Mouse (Mus musculus): ENCODE measurements around the gene Btbd8.

Gene Btbd8

DNA sequence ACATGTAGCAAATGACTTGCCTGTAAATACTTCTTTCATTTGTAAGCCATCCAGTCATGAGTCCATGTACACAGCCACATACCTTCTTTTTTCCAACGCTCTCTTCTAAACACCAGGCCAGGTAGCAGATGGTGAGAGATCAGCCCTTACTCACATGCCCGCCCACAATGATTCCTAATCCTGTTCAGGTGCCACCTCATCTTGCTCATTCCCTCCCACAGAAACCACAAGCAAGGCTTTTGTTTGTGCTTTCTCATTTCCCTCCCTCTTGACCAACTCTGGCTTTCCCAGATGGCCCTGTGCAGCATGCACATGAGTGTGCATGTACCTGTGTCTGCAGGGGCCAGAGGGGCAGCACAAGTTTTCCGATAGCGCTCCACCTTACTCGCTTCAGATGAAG lies 12.5 kb downstream of the Btbd8 start:
- DNase-seq (ENCODE audit: low read depth, low spot score) = no peak

DNA sequence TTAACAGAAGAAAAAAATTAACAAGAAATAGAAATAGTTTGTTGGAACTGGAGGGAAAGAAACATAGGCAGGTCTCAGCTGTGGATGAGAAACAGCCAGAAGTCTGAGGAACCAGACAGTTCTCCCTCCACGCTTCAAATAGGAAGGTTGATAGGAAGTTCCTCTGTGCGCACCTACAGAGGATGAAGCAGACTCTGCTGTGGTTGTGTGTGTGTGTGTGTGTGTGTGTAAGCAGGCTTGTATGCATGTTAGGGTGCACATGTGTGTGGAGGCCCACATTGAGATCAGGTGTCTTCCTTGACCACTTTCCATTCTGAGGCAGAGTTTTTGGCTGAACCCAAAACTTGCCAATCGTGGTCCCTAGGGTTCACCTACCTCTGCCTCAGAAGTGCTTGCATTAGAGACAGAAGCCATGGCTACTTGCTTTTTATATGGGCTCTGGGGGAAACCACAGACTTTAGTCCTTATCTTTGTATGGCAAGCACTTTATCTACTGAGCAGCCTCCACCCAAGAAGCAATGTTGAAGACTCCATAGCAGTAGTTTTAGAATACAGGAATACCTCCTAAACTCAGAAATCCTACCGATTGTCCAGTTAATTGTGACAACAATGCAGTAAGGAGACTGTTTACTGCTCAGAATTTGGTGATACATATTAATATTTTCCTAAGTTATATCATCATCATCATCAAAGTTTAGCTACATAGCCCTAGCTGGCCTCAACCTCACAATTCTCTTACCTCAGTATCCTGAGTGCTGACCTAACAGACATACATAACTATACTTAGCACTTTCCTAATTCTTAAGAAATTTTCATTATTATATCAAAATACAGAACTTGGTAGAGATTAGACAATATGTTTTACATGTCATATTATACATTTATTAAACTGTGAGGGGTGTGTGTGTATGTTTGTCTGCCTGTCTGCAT lies 24.6 kb downstream of the Btbd8 start:
- no peak for DNase-seq (ENCODE audit: low read depth, low spot score)

DNA sequence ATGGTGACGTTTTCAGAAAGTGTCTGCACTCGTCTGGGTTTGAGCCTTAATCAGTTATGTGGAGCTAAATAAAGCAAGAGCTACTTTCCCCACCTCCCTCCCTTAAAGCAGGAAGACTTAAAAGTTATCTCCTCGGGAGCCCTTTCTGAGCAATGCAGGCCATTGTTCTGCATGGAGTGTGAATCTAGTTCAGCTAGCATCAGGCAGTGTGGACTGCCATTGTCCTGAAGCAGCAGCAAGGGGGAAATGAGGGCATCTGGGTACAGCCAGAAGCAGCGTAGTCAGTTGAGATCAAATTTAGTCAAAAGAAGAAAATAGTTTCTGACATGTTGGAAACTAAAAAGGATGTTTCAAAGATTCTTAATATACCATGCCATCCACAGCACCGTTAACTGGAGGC lies 28.7 kb downstream of the Btbd8 start:
- no peak for DNase-seq (ENCODE audit: low read depth, low spot score)

DNA sequence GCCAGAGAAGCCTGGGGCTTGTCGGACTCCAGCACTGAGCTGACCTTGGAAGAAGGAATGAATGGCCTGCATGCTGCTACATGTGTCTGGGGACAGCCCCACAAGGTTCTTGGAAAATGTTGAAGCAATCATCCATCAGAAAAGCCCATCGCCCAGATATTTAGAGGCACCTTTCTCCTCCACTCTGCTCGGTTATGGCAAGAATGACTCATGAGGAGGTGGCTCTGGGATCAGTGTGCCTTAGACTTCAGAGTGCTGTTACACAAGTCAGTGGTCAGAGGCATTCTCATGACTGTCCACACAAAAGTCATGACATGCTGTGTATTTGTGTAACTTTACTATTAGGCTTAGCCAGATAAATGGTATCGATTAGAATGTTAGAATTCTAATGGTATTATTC lies 29.3 kb downstream of the Btbd8 start:
- no peak for DNase-seq (ENCODE audit: low read depth, low spot score)

DNA sequence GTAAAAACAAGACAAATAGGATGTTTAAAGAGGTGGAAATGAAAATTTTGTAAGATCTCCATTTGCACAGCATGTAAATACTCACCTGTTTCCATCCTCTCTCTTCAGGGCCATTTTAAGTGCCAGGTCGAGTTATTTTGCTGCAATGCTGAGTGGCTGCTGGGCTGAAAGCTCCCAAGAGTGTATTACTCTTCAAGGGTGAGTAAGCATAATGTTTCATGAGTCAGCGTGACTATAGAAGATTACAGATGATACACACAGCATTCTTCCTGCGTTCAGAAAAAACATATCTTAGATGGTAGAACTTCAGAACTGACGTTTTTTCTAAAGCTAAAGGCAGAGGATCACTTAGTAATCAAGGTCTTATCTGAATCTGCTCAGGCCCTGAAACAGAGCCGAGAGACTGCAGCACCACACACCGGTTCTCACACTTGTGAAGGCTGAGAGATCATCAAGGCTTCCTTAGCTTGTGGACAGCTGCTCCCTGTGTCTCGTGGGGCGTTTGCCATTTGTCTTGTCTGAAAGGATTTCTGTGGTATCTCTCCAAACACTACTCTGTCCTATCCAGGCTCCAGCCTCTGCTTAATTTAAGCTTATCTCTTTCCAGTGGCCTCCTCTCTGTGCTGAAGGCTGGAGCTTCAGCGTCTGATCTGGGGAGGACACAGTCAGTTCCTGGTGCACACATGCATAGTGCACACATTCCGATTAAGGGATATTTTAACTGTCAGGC lies 33.0 kb downstream of the Btbd8 start:
- DNase-seq (ENCODE audit: low read depth, low spot score) = no peak

DNA sequence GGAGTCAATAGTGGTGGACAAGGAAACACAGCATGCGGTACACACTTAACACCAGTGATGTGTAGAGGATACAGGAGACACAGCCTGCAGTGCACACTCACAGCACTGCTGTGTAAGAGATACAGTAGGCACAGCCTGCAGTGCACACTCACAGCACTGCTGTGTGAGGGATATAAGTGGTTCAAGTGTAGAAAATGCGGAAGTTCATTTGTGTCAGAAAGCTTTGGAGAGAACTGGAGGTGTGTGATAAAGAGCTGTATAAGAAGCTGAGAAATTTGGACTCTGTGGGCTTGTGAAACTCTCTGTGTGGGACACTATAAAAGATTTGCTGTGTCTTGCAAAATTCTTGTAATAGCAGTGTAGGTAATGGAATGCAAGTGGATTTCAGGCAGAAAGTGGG lies 42.4 kb downstream of the Btbd8 start:
- no peak for DNase-seq (ENCODE audit: low read depth, low spot score)

DNA sequence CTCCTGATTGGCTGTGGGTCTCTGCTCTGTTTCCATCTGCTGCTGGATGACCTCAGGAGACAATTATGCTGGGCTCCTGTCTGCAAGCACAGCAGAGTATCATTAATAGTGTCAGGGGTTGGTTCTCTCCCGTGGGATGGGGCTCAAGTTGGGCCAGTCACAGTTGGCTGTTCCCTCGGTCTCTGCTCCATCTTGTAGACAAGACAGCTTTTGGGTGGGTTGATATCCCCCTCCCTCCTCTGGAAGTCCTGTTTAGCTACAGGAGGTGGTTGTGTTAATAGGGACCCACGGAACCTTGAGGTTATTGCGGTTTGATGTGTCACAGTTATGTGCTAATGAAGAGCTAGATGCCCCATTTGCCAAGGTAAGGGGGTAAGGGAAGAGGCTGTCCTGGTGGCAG lies 51.2 kb downstream of the Btbd8 start:
- DNase-seq (ENCODE audit: low read depth, low spot score) = no peak

DNA sequence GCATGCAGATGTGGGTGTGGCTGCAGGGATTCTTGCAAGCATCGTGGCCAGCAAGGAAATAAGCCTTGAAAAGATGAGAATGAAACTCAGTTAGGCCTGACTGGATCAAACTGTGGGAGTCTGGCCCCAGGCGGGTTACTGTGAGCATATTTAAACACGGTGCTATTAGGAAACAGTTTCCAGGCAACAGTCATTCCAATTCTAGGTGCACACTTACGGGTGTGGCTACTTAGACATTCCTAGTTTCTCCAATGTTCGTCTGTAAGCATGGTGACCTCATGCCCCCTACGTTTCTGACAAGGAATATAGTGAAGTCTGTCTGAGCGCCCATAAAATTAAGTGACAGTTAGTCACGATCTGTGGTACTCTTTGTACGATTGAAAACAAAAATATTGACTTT lies 53.2 kb downstream of the Btbd8 start:
- DNase-seq (ENCODE audit: low read depth, low spot score) = no peak

DNA sequence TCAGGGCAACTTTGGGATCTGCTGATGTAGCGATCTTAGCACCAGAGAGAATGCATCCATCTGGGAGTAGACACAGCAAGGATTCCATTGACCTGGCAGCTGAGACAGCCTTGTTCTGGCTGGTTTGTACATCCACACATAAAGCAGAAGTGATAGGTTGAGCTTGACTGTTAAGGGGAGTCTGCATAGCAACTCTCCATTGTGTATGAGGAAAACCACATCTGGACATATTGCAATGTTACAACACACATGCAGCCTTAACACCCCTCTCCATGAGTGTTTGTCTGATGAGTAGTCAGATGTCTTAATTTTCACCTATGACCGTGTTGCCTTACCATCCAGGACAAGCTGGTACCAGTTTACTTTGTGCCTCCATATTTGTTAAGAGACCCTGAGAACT lies 54.7 kb downstream of the Btbd8 start:
- no peak for DNase-seq (ENCODE audit: low read depth, low spot score)

DNA sequence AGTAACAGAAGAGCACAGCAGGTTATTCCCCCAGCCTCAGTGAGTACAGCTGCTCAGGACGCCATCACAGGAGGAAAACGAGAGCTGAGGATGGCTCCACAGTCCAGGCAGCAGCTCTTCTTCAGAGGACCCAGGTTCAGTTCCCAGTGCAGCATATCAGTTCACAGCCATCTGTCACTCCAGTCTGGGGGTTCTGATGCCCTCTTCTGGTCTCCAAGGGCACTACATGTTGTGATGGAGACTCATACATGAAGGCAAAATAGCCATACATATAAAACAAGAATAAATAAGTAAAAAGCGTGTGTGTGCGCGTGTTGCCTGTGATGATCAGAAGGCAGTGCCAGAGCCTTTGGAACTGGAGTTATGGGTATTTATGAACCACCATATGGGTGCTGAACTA lies 57.0 kb downstream of the Btbd8 start:
- no peak for DNase-seq (ENCODE audit: low read depth, low spot score)

DNA sequence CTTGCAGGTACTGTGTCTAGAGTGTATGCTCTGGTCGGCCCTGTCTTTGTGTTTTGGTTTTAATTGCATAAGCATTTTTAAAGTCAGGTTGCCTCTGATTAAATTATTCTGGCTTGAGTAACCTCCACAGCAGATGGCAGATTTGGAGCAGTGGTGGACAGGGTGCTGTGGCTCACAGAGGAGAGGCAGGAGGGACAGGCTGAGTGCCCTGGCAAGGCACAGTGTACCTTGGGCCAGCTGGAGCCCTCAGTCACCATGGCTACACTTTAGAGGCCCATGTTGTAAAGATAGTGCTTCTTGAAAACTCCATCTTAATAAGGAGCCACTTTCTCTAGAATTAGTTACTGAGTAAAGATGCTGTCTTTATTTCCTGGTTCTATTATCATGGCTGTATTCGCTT lies 58.2 kb downstream of the Btbd8 start:
- no peak for DNase-seq (ENCODE audit: low read depth, low spot score)

DNA sequence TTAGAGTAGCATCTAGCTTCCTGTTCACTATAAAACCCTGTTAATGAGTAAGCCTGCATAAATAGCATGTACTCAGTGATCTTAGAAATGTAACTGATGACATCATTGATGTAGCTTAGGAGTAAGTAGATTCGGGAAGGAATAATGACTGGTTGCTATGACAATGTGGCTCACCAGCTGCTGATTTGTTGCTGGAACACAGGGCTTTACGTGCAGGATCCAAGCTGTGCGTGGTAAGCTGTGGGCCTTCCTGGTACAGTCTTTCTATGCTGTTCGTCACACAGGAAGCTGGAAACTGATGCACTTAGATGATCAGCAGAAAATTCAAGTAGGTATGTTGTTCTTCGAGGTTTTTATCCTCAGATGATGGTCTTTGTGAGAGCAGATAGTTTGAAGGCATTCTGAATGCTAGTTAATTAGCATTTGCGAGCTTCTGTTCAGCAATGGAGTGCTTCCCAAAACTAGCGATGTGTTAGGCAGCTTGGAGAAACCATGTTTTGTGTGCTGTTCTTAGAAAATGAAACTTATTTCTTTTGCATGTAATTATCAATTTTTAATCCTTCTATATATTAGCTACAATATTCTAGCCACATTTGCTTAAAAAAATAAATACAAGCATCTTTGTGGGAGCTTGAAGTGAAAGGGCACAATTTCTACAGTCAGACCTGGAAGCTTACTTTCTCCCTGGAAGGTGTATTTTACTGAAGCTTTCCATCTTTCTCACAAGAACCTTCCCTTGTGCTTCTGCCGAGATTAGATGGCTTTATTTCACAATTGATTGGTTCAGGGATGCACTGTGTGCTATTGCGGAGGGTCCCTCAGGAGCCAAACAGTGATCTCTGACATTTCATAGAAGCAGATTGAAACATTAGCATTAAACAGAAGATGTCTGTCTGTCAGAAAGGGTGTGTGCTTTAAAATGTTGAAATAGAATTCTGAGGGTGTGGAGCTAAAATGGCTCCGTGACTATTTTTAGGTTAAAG lies 60.0 kb downstream of the Btbd8 start:
- DNase-seq (ENCODE audit: low read depth, low spot score) = no peak

DNA sequence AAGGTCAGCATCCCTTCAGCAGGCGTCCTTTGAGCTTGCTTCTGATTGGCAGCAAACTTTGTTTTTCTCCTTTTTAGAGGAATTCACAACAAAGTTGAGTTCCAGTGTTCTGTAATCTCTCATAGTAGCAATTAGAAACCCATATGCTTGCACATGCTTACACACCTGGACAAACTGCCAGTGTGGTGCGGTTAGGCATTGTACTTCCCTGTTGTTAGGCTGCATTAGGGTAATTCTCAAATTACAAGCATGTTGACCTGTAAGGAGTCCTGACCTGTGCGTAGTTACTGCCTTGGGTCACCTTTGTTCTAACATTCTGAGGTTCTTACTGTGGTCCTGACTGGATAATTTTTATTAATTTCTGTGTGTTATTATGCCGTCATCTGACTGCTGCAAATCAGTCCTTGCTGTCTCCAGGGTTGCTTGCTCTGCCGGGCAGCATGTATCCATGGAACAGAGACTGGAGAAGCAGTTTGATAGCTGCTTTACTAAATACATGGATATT lies 61.1 kb downstream of the Btbd8 start:
- no peak for DNase-seq (ENCODE audit: low read depth, low spot score)

DNA sequence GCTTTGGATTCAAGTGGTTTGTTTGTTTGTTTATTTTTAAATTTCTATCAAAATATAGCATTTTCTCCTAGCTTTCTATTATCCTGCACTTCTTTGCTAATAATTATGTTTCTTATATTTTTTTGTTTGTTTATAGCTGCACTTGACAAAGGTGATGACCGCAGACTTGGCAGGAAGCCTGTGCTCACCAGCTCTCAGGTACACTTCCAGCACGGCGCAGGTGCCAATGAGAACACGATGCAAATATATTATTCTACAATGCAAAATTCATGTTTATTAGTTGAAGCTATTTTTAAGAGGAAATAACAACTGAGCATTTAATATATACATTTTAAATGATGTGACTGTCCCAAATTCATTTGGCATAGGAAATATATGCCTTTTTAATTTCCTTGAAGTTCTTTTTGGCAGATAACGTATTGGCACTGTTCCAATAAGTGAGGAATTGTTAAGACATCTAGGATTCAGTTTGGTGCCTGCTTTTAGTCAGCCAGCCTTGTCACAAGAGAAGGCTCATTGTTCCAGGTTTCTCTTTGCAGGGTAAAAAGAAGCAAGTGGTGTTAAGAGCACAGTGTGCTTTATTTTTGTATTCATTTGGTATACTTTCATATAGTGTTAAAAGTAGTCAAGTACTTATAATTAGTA lies 62.2 kb downstream of the Btbd8 start:
- no peak for DNase-seq (ENCODE audit: low read depth, low spot score)

DNA sequence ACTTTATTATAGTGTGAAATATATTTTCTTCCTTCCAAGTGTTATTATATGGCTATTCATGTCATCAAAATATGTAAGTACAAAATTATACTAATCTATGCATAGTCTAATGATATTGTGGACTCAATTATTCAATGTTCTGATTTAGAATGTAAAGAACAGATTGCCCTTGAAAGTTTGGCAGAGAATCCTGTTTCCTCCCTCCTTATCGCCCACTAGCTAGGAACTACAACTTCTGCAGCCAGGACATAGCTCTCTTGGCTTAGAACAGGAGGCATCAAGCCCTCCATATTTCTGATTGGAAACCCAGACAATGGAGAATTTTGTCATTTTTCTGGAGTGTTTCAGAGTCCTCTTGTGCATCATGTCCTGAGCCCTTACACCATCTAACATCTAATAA lies 62.9 kb downstream of the Btbd8 start:
- no peak for DNase-seq (ENCODE audit: low read depth, low spot score)

DNA sequence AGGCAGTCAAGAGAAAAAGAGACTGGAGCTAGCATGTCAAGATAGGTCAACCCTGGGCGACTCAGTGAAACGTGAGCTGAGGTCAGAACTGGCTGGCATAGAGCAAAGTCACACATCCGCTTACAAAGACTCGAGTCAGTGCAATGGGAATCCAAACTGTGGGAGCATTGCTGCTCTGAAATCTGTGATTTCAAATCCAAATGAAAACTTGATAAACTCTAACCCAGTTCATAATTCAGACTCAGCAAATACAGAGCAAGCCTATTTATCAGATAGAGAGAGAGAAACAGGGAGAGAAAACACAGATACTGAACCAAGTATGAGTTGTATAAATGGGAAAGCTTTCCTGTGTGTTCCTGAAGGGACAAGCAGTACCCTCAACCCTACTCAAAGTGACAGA lies 69.5 kb downstream of the Btbd8 start, which contains the start of gene Gm42669:
Gene Gm42669 (plus strand): TSS at position 301 of the 400 bp plus-strand sequence.
- no peak for DNase-seq (ENCODE audit: low read depth, low spot score)

DNA sequence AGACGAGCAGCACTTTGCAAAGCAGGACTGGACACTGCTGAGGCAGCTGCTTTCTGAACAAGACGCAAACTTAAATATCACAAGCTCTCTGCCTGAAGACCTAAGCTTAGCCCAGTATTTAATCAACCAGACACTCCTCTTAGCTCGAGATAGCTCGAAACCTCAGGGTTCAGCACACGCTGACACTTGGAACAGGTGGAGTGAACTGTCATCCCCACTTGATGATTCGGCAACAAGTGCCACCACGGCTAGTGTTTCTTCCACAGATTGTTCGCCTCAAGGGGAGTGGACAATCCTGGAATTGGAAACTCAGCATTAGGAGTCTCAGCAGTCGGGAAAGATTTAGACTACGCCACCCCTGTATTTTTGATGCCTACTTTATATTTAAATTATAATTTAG lies 72.7 kb downstream of the Btbd8 start:
- no peak for DNase-seq (ENCODE audit: low read depth, low spot score)

DNA sequence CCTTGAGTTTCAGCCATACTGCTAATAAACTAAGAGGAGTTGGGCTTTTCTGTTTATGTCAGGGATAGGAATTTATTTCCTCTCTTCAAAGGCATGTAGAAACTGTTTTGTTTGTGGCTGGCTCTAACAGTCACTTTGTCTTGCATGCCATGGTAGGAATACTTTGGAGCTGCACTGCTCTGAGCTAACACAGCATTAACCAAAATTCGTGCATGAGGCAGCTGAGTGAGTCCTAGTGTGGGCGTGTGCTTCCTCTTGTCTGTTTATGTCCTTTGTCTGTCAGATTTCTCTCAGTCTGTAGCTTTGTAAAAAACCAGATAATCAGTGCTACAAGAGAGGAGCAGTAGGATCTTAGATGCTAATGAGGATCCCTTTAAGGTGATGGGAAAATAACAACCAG lies 73.5 kb downstream of the Btbd8 start:
- no peak for DNase-seq (ENCODE audit: low read depth, low spot score)

DNA sequence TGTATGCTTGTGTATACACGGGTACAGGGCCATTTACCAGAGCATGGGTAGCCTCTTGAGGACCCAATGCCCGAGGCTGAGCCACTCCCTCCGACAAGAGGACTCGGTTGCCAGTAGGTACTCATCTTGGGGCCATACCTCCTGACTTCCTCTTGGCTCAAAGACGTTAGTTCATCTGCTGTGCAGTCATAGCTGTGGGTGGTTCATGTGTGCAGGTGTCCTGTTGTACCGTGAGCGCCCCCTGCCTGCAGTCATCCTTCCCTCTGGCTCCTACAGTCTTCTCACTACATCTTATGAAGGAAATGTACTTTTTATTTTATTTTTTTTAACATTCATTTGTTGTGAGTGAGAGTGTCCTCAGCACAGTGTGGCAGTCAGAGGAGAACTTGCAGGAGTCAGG lies 75.8 kb downstream of the Btbd8 start:
- DNase-seq (ENCODE audit: low read depth, low spot score) = no peak

DNA sequence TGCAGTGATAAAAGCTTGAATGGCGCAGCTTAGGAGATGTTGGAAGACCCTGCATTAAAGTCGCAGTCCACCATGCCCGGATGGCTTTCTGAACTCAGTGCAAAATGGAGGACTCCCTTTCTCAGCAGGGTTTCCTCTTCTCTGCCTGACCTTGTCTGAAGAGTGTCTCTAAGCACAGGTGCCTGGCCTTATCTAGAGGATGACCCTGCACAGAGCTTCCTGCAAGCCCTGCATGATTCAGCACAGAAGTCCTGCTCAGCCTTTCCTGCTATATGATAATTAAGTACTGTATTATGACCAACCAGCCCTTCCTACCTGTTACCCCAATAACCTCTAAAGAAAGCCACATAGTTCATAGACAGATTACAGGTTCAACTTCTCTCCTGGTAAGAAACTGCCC lies 77.7 kb downstream of the Btbd8 start:
- DNase-seq (ENCODE audit: low read depth, low spot score) = no peak

DNA sequence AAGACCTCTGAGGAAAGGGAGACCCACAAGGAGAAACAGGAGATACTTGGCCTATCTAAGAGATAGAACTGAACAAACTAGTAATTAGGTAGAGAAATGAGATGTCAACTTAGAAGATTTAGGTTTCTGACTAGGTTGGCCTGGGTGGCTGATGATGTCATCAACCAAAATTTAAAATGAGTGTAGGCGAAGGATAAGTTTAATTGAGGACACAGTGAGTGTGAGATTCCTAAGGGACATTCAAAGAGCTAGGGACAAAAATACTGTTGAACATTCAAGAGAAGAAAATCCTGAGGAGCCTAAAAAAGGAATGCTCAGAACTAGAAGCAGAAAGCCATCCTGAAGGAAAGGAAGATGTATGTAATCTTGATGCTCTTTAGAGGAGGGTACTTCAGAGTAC lies 78.3 kb downstream of the Btbd8 start:
- DNase-seq (ENCODE audit: low read depth, low spot score) = no peak
